Mouse (Mus musculus): ENCODE data around the gene Mthfr. TPM values are rescaled to one million over a fixed set of nuclear protein-coding genes. Genes with fewer than 3 reads are reported as not detected.

The Mthfr gene
- polyA plus RNA-seq, 1 experiment from 2014 or later = 26.5 TPM

GRCm38 (mm10) chr4:148058993-148059392 is 20.1 kb downstream of the Mthfr start:
- Histone ChIP-seq H3K36me3 (ENCODE audit: insufficient read depth, low read length) (peaks cover 36% of the 10 kb centered on the region), H3K4me2 (replicated peaks; ENCODE audit: low read depth, low read length) (no peak overlapping the region), H3K9me3 (ENCODE audit: low read length) (no peaks in the 10 kb centered on the region), H3K27ac (ENCODE audit: low read length) (no peak overlapping the region), H3K9ac (replicated peaks; ENCODE audit: low read length) (no peak overlapping the region), H3K27me3 (ENCODE audit: insufficient read depth, low read length) (no peaks in the 10 kb centered on the region), H3K4me1 (ENCODE audit: insufficient read depth, low read length) (no peaks in the 10 kb centered on the region), H3K4me3 (ENCODE audit: low read length) (no peak overlapping the region)
- 92% methylated on average over 6 of the region's 6 CpGs for WGBS
- ATAC-seq (ENCODE audit: low FRiP score, low TSS enrichment) = no peak

- peaks cover 1% of the 10 kb centered on the region for H3K4me1 ChIP-seq (ENCODE audit: insufficient read depth, low read length)
- peak; percentile 47; the same call in 1 of the 2 replicates for ATAC-seq (ENCODE audit: low FRiP score, low TSS enrichment)
- no peak overlapping the region for H3K4me2 ChIP-seq (replicated peaks; ENCODE audit: low read depth, low read length)
- no peaks in the 10 kb centered on the region for H3K9me3 ChIP-seq (ENCODE audit: low read length)
- H3K9ac ChIP-seq (replicated peaks; ENCODE audit: low read length) = no peak overlapping the region
- no peak overlapping the region for H3K27ac ChIP-seq (ENCODE audit: low read length)
- H3K36me3 ChIP-seq (ENCODE audit: insufficient read depth, low read length) = peaks cover 24% of the 10 kb centered on the region
- no peaks in the 10 kb centered on the region for H3K27me3 ChIP-seq (ENCODE audit: insufficient read depth, low read length)
- H3K4me3 ChIP-seq (ENCODE audit: low read length) = no peak overlapping the region
- 45% methylated on average over 13 of the region's 13 CpGs for WGBS
Measured at GRCm38 (mm10) chr4:148060120-148061085, 21.5 kb downstream of the Mthfr start.

DNA sequence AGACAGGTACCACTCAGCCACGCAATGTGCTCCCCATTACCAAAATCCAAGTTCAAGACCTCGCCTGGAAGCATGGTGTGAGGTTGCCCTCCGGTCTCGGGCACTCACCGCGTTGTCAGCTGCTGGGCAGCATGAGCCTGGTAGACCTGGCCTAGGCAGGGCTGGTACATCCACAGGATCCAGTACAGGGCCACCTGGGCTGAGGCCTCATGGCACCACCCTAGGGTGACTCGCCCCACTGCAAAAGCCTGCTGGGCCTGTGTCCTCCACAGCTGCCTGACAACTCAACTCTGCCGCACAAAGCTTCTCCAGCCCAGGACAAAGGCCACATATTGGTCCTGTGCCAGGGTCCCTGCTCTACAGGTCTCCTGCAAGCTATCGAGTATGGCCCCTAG is 22.2 kb downstream of the Mthfr start:
- WGBS = 87% methylated on average over 9 of the region's 9 CpGs
- H3K36me3 ChIP-seq (ENCODE audit: insufficient read depth, low read length) = peaks cover 18% of the 10 kb centered on the region; the same call in 1 of the 2 replicates
- H3K4me1 ChIP-seq (ENCODE audit: insufficient read depth, low read length) = peaks cover 8% of the 10 kb centered on the region
- no peak overlapping the region for H3K4me2 ChIP-seq (replicated peaks; ENCODE audit: low read depth, low read length)
- no peak overlapping the region for H3K4me3 ChIP-seq (ENCODE audit: low read length)
- H3K27me3 ChIP-seq (ENCODE audit: insufficient read depth, low read length) = no peaks in the 10 kb centered on the region
- H3K27ac ChIP-seq (ENCODE audit: low read length) = no peak overlapping the region
- no peaks in the 10 kb centered on the region for H3K9me3 ChIP-seq (ENCODE audit: low read length)
- ATAC-seq (ENCODE audit: low FRiP score, low TSS enrichment) = no peak
- no peak overlapping the region for H3K9ac ChIP-seq (replicated peaks; ENCODE audit: low read length)

DNA sequence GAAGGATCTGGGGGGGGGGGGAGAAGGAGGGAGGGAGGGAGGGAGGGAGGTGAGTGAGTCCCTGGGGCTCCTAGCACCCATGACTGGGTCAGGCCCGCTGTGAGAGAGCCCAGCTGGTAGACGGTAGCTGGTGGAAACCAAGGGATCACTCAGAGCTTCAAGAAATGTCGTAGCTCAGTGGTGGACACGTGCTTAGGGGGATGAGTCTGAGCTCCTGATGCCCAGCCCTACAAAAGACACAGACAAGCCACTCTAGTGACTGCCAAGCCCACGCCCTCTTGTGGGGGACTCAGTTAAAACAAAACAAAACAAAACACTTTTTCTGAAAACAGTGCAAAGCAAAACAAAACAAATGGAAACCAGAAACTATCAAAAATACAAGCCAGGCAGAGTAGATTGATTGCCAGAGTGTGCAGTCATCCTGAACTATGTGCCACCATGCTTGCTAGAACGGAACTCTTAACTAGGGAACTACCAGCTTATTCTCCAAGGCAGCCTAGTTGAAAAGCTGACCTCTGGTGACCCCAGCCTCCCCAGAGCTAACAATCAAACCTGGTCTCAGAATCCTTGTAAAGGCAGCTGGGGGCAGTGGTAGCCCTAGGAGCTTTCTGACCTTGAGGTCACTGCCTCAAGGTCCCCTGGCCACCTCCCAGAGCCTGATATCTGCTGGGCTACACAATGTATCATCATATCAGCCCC is 27.0 kb downstream of the Mthfr start:
- Histone ChIP-seq H3K9ac (replicated peaks; ENCODE audit: low read length) (no peak overlapping the region), H3K27ac (ENCODE audit: low read length) (no peak overlapping the region), H3K4me2 (replicated peaks; ENCODE audit: low read depth, low read length) (no peak overlapping the region), H3K9me3 (ENCODE audit: low read length) (no peaks in the 10 kb centered on the region), H3K4me3 (ENCODE audit: low read length) (no peak overlapping the region), H3K36me3 (ENCODE audit: insufficient read depth, low read length) (no peaks in the 10 kb centered on the region), H3K4me1 (ENCODE audit: insufficient read depth, low read length) (peaks cover 20% of the 10 kb centered on the region), H3K27me3 (ENCODE audit: insufficient read depth, low read length) (no peaks in the 10 kb centered on the region)
- 33% methylated on average over 6 of the region's 6 CpGs for WGBS
- peak; percentile 52 for ATAC-seq (ENCODE audit: low FRiP score, low TSS enrichment)

DNA sequence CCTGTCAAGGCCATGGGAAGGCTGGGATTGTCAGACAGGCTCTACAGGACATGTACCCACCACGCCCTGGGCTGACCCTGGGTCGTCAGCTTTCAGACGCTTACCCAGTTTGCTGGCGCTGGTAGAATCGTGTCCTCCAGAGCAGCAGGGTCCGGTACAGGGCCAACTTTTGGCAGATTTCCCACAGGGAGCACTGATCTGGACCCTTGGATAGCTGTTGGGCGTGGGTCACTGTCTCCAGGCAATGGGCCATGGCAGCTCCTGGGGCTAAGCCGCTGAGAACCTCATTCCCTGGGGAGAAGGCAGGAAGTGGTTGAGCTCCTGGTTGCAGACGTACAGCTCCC is 27.5 kb downstream of the Mthfr start:
- Histone ChIP-seq H3K36me3 (ENCODE audit: insufficient read depth, low read length) (no peaks in the 10 kb centered on the region), H3K9ac (replicated peaks; ENCODE audit: low read length) (no peak overlapping the region), H3K27ac (ENCODE audit: low read length) (no peak overlapping the region), H3K4me2 (replicated peaks; ENCODE audit: low read depth, low read length) (no peak overlapping the region), H3K27me3 (ENCODE audit: insufficient read depth, low read length) (no peaks in the 10 kb centered on the region), H3K4me3 (ENCODE audit: low read length) (no peak overlapping the region), H3K9me3 (ENCODE audit: low read length) (no peaks in the 10 kb centered on the region), H3K4me1 (ENCODE audit: insufficient read depth, low read length) (peaks cover 20% of the 10 kb centered on the region)
- ATAC-seq (ENCODE audit: low FRiP score, low TSS enrichment) = peak; percentile 52
- WGBS = 32% methylated on average over 9 of the region's 9 CpGs

DNA sequence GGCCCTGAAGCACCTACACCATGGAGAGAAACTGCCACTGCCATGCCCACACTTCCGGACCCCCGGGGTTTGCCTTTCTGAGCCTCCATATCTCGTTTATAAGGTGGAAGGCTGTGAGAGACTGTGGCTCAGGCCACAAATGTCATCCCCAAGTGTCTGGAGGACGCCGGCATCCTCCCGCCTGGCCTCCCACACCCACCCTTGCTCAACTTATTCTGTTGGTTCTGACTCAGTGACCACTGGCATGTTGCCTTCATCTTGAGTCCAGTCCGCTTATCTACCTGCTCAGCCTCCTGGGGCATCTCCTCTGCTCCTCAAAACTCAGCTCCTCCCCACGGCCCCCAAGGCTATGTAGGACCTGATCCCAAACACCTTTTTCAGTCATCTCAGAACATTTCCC is 28.5 kb downstream of the Mthfr start:
- Histone ChIP-seq H3K9me3 (ENCODE audit: low read length) (no peaks in the 10 kb centered on the region), H3K4me3 (ENCODE audit: low read length) (no peak overlapping the region), H3K4me1 (ENCODE audit: insufficient read depth, low read length) (peaks cover 20% of the 10 kb centered on the region), H3K27ac (ENCODE audit: low read length) (no peak overlapping the region), H3K36me3 (ENCODE audit: insufficient read depth, low read length) (no peaks in the 10 kb centered on the region), H3K27me3 (ENCODE audit: insufficient read depth, low read length) (no peaks in the 10 kb centered on the region), H3K4me2 (replicated peaks; ENCODE audit: low read depth, low read length) (no peak overlapping the region), H3K9ac (replicated peaks; ENCODE audit: low read length) (no peak overlapping the region)
- ATAC-seq (ENCODE audit: low FRiP score, low TSS enrichment) = no peak
- 66% methylated on average over 8 of the region's 8 CpGs for WGBS

GRCm38 (mm10) chr4:148069602-148070218 is 30.8 kb downstream of the Mthfr start:
- H3K36me3 ChIP-seq (ENCODE audit: insufficient read depth, low read length) = no peaks in the 10 kb centered on the region
- no peak overlapping the region for H3K4me3 ChIP-seq (ENCODE audit: low read length)
- H3K27ac ChIP-seq (ENCODE audit: low read length) = no peak overlapping the region
- no peak overlapping the region for H3K9ac ChIP-seq (replicated peaks; ENCODE audit: low read length)
- no peak overlapping the region for H3K4me2 ChIP-seq (replicated peaks; ENCODE audit: low read depth, low read length)
- no peak for ATAC-seq (ENCODE audit: low FRiP score, low TSS enrichment)
- 85% methylated on average over 9 of the region's 9 CpGs for WGBS
- no peaks in the 10 kb centered on the region for H3K27me3 ChIP-seq (ENCODE audit: insufficient read depth, low read length)
- no peaks in the 10 kb centered on the region for H3K9me3 ChIP-seq (ENCODE audit: low read length)
- peaks cover 21% of the 10 kb centered on the region for H3K4me1 ChIP-seq (ENCODE audit: insufficient read depth, low read length)

DNA sequence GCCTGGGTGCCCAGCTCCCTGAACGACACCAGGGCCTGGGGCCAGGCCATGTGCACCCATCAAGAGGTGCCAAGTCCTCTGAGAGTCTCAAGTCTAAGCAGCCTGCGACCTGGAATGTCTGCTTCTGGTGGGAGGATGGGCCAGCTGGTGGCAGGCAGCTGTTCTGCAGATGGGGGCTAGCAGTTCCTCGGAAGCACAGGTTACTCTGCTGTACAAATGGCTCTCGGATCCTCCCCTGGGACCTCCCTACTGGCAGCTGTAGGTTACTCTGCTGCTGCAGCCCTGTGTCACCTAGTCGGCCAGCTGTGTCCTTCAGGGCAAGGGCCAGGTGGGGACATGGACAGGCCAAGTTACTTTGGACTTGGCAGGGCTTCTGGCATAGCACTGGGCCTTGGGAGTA is 32.6 kb downstream of the Mthfr start:
- Histone ChIP-seq H3K9me3 (ENCODE audit: low read length) (no peaks in the 10 kb centered on the region), H3K27ac (ENCODE audit: low read length) (no peak overlapping the region), H3K36me3 (ENCODE audit: insufficient read depth, low read length) (no peaks in the 10 kb centered on the region), H3K4me2 (replicated peaks; ENCODE audit: low read depth, low read length) (no peak overlapping the region), H3K9ac (replicated peaks; ENCODE audit: low read length) (no peak overlapping the region), H3K4me1 (ENCODE audit: insufficient read depth, low read length) (peaks cover 12% of the 10 kb centered on the region), H3K4me3 (ENCODE audit: low read length) (no peak overlapping the region), H3K27me3 (ENCODE audit: insufficient read depth, low read length) (no peaks in the 10 kb centered on the region)
- WGBS = 33% methylated on average over 5 of the region's 5 CpGs
- peak; percentile 16; the same call in 1 of the 2 replicates for ATAC-seq (ENCODE audit: low FRiP score, low TSS enrichment)

DNA sequence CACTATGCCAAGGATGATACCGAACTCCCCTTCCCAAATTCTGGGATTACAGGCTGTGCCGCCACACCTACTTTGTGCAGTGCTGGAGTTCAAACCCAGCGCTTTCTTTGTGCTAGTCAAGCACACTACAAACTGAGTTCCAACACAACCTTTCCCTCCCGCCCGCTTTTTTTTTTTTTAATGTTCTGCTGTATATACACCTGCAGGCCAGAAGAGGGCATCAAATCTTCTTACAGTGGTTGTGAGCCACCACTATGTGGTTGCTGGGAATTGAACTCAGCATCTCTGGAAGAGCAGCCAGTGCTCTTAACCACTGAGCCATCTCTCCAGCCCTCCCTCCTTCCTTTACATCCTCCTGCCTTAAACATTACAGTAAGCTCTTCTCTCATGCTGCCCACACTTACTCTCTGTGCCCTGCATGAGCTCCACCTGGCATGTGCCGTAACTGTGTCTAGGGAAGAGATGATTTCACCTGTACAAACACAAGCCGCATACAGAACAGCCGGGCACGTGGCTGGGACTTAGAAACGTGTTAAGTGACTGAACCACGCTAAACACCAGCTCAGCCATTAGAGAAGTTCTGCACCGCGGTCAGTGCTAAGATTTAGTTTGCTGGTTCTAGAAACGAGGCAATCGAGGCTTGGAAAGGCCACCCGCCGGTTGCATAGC is 35.8 kb downstream of the Mthfr start:
- Histone ChIP-seq H3K9me3 (ENCODE audit: low read length) (no peaks in the 10 kb centered on the region), H3K4me3 (ENCODE audit: low read length) (peak overlapping the region; percentile 34), H3K9ac (replicated peaks; ENCODE audit: low read length) (peak overlapping the region; percentile 37), H3K4me2 (replicated peaks; ENCODE audit: low read depth, low read length) (peak overlapping the region; percentile 48), H3K36me3 (ENCODE audit: insufficient read depth, low read length) (no peaks in the 10 kb centered on the region; the same call in 1 of the 2 replicates), H3K27me3 (ENCODE audit: insufficient read depth, low read length) (no peaks in the 10 kb centered on the region), H3K27ac (ENCODE audit: low read length) (no peak overlapping the region), H3K4me1 (ENCODE audit: insufficient read depth, low read length) (peaks cover 4% of the 10 kb centered on the region)
- 49% methylated on average over 17 of the region's 17 CpGs for WGBS
- ATAC-seq (ENCODE audit: low FRiP score, low TSS enrichment) = peak; percentile 20; the same call in 1 of the 2 replicates
